Comparison of ENCODE assay signal across 8 mouse cellular contexts in the genomic region with DNA sequence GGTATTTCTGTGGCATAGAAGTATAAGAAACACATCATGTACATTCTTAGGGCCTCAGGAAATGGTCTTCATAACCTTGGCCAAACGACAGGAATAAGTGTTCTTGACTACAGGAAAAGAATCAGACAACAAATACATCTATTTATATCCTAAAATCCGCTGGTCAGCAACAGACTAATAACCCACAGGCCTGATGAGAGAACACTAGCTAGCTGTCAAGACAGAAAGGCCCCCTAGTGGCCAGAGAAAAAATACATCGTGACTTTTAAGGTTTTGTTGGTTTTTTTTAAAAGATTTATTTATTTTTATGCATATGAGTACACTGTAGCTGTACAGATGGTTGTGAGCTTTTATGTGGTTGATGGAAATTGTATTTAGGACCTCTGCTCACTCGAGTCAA. TPM values are rescaled to one million over a fixed set of nuclear protein-coding genes. Genes with fewer than 3 reads are reported as not detected.
DNase-seq lines count a peak whose midpoint lies in the region; ATAC-seq and TF ChIP-seq lines count a peak whose summit lies in the region.

No protein-coding gene starts in this region.

- peaks cover 10% of the 10 kb centered on the region for H3K36me3 ChIP-seq in liver, adult 2 months (ENCODE audit: control insufficient read depth, insufficient read depth, low read length)
- H3K36me3 ChIP-seq in liver, embryonic 12.5 days: peaks cover 64% of the 10 kb centered on the region
- peaks cover 56% of the 10 kb centered on the region for H3K36me3 ChIP-seq in kidney, embryonic 15.5 days

- no peaks in the 10 kb centered on the region for H3K79me2 ChIP-seq in liver, adult 2 months (ENCODE audit: control insufficient read depth, insufficient read depth, low read length)

- no peak for TF ChIP-seq POLR2A in liver, adult 2 months (IDR thresholded peaks at IDR 0.05; ENCODE audit: extremely low read depth, insufficient read depth, low read length)
- no peak for TF ChIP-seq POLR2A in bone marrow macrophage, adult 2 months (IDR thresholded peaks at IDR 0.05; ENCODE audit: borderline replicate concordance, low read depth, low read length)

- TF ChIP-seq CTCF in liver, adult 2 months (IDR thresholded peaks at IDR 0.05; ENCODE audit: low read depth, low read length): no peak
- TF ChIP-seq CTCF in bone marrow macrophage, adult 2 months (IDR thresholded peaks at IDR 0.05; ENCODE audit: low read depth, low read length): no peak

- no peak overlapping the region for H3K4me3 ChIP-seq in liver, adult 2 months (ENCODE audit: insufficient read depth, low read depth, low read length)
- no peak overlapping the region for H3K4me3 ChIP-seq in liver, embryonic 12.5 days
- no peak overlapping the region for H3K4me3 ChIP-seq in bone marrow macrophage, adult 2 months (ENCODE audit: insufficient read depth, low read length)
- H3K4me3 ChIP-seq in kidney, embryonic 15.5 days (replicated peaks): no peak overlapping the region

- no peak overlapping the region for H3K27ac ChIP-seq in liver, adult 2 months (replicated peaks; ENCODE audit: insufficient read depth, low read depth, low read length)
- H3K27ac ChIP-seq in liver, embryonic 12.5 days: no peak overlapping the region
- H3K27ac ChIP-seq in bone marrow macrophage, adult 2 months (ENCODE audit: insufficient read depth, low read depth, low read length): peak overlapping the region; percentile 7; the same call in 1 of the 2 replicates
- H3K27ac ChIP-seq in kidney, embryonic 15.5 days: 0 out of 2 replicates have a peak overlapping the region, but pooled peaks have one; percentile 24

- 45% methylated on average over 4 of the region's 4 CpGs for WGBS in liver, adult 2 months
- WGBS in liver, embryonic 12.5 days (ENCODE audit: insufficient replicate concordance): 30% methylated on average over 4 of the region's 4 CpGs
- 46% methylated on average over 4 of the region's 4 CpGs for WGBS in kidney, embryonic 15.5 days

- no peak; the same call in 1 of the 2 replicates for ATAC-seq in cerebellum, adult (ENCODE audit: insufficient number of reproducible peaks, low FRiP score, low TSS enrichment)
- no peak for ATAC-seq in liver, embryonic 12.5 days
- ATAC-seq in kidney, embryonic 15.5 days (replicated peaks; ENCODE audit: low FRiP score): no peak
- ATAC-seq in inflammation-experienced regulatory T-cells, adult 6 months: no peak

- peak; percentile 27 for DNase-seq in cerebellum, adult 8-10 months
- DNase-seq in liver, adult 2 months (ENCODE audit: extremely low read depth, low read depth, low spot score): peak; percentile 21
- DNase-seq in spleen, adult 18-20 months: no peak

- H3K4me1 ChIP-seq in liver, adult 2 months (ENCODE audit: control insufficient read depth, insufficient read depth, low read length): no peaks in the 10 kb centered on the region
- no peaks in the 10 kb centered on the region for H3K4me1 ChIP-seq in liver, embryonic 12.5 days
- peaks cover 7% of the 10 kb centered on the region; the same call in 1 of the 2 replicates for H3K4me1 ChIP-seq in bone marrow macrophage, adult 2 months (ENCODE audit: control insufficient read depth, insufficient read depth, low read length)
- H3K4me1 ChIP-seq in kidney, embryonic 15.5 days: no peaks in the 10 kb centered on the region

- H3K27me3 ChIP-seq in liver, adult 2 months (ENCODE audit: control insufficient read depth, insufficient read depth, low read length): no peaks in the 10 kb centered on the region
- no peaks in the 10 kb centered on the region for H3K27me3 ChIP-seq in liver, embryonic 12.5 days (replicated peaks)
- no peaks in the 10 kb centered on the region for H3K27me3 ChIP-seq in kidney, embryonic 15.5 days

- H3K4me2 ChIP-seq in liver, embryonic 12.5 days: no peak overlapping the region
- no peak overlapping the region for H3K4me2 ChIP-seq in kidney, embryonic 15.5 days

- H3K9me3 ChIP-seq in liver, embryonic 12.5 days (replicated peaks): no peaks in the 10 kb centered on the region
- H3K9me3 ChIP-seq in kidney, embryonic 15.5 days (replicated peaks): no peaks in the 10 kb centered on the region

- no peak overlapping the region for H3K9ac ChIP-seq in liver, adult 2 months (ENCODE audit: low read depth, low read length)
- no peak overlapping the region for H3K9ac ChIP-seq in liver, embryonic 12.5 days
- no peak overlapping the region for H3K9ac ChIP-seq in kidney, embryonic 15.5 days

RNA-seq across cellular contexts. Expression of a gene that starts 35.1 kb away (rescaled TPM):
- 18.3 and 21.9 TPM in 2 replicates for total RNA-seq in liver, adult 2 months (2014; rRNA removed)
- 7.3 and 14.2 TPM in 2 replicates for polyA plus RNA-seq in liver, adult 2 months (2012; rRNA removed)
- 274 and 282 TPM in 2 replicates for polyA plus RNA-seq in liver, embryonic 12.5 days (2016; fragmentation: Nextera tagmentation; extraction: Ambion mirVana)
- 25.5 and 39.8 TPM in 2 replicates for polyA plus RNA-seq in bone marrow macrophage, adult 2 months (2012; ENCODE audit: insufficient read depth, insufficient read length, missing spikeins)
- polyA plus RNA-seq in kidney, embryonic 15.5 days (2015; fragmentation: Nextera tagmentation; extraction: Ambion mirVana): 285 and 288 TPM in 2 replicates
- polyA plus RNA-seq in inflammation-experienced regulatory T-cells, adult 6 months (2017; shearing (Covaris generic)): 100 to 1,000 TPM; 155 to 208 (median 208) TPM

RNA-seq across cellular contexts. Expression of a gene that starts 43.3 kb away (rescaled TPM):
- 16.2 and 16.6 TPM in 2 replicates for total RNA-seq in liver, adult 2 months (2014; rRNA removed)
- polyA plus RNA-seq in liver, adult 2 months (2012; rRNA removed): 2.5 and 2.6 TPM in 2 replicates
- 1.5 and 1.8 TPM in 2 replicates for polyA plus RNA-seq in liver, embryonic 12.5 days (2016; fragmentation: Nextera tagmentation; extraction: Ambion mirVana)
- 20.6 and 26.0 TPM in 2 replicates for polyA plus RNA-seq in bone marrow macrophage, adult 2 months (2012; ENCODE audit: insufficient read depth, insufficient read length, missing spikeins)
- polyA plus RNA-seq in kidney, embryonic 15.5 days (2015; fragmentation: Nextera tagmentation; extraction: Ambion mirVana): 8.1 and 8.3 TPM in 2 replicates
- polyA plus RNA-seq in inflammation-experienced regulatory T-cells, adult 6 months (2017; shearing (Covaris generic)): 1 to 10 TPM; 2.6 to 3.5 (median 3.3) TPM

RNA-seq across cellular contexts. Expression of a gene that starts 49.3 kb away (rescaled TPM):
- total RNA-seq in liver, adult 2 months (2014; rRNA removed): 39.9 and 55.1 TPM in 2 replicates
- 7.5 and 8.1 TPM in 2 replicates for polyA plus RNA-seq in liver, adult 2 months (2012; rRNA removed)
- 199 and 208 TPM in 2 replicates for polyA plus RNA-seq in liver, embryonic 12.5 days (2016; fragmentation: Nextera tagmentation; extraction: Ambion mirVana)
- 176 and 195 TPM in 2 replicates for polyA plus RNA-seq in bone marrow macrophage, adult 2 months (2012; ENCODE audit: insufficient read depth, insufficient read length, missing spikeins)
- 395 and 436 TPM in 2 replicates for polyA plus RNA-seq in kidney, embryonic 15.5 days (2015; fragmentation: Nextera tagmentation; extraction: Ambion mirVana)
- polyA plus RNA-seq in inflammation-experienced regulatory T-cells, adult 6 months (2017; shearing (Covaris generic)): 100 to 1,000 TPM; 529 to 560 (median 532) TPM

Comparison
In these comparisons a context has a peak if more than half of its experiments do, and no peak if none do; other contexts are left out.
1. RNA of a gene that starts 49.3 kb away (polyA plus RNA-seq): 529 to 560 TPM in inflammation-experienced regulatory T-cells, adult 6 months, 395 to 436 TPM in kidney, embryonic 15.5 days, 199 to 208 TPM in liver, embryonic 12.5 days and 176 to 195 TPM in bone marrow macrophage, adult 2 months; 7.5 to 8.1 TPM in liver, adult 2 months; every median in the first group is over 10 times any median in the second.
2. DNase-seq: peak in cerebellum, adult 8-10 months (single experiment) and liver, adult 2 months (single experiment); none in spleen, adult 18-20 months (0 of 2).
3. H3K27ac ChIP-seq: peak in bone marrow macrophage, adult 2 months (single experiment) and kidney, embryonic 15.5 days (single experiment); none in liver, adult 2 months (single experiment) and liver, embryonic 12.5 days (single experiment).